Mouse (Mus musculus) G1E (cell line): ENCODE measurements around the gene Asb4. TPM values are rescaled to one million over a fixed set of nuclear protein-coding genes. Genes with fewer than 3 reads are reported as not detected.

Experiments
- ATAC-seq: 2 replicates; pipeline ENCODE4 v1.8.0; 2016; ENCODE audit warnings: mild to moderate bottlenecking; ENCODE audit not compliant: insufficient number of reproducible peaks, poor library complexity, low FRiP score, severe bottlenecking; ENCODE audit errors: extremely low read depth
- DNase-seq: peaks from one replicate; pipeline ENCODE4 v3.0.0; 2012; ENCODE audit warnings: low spot score
- H3K27me3 ChIP-seq: 2 replicates; pipeline ENCODE4 v1.6.1; 2012; ENCODE audit warnings: mild to moderate bottlenecking, low read length, inconsistent platforms; ENCODE audit not compliant: insufficient read depth
- H3K36me3 ChIP-seq: replicated peaks from 2 replicates; pipeline ENCODE3; 2012; ENCODE audit warnings: mild to moderate bottlenecking, inconsistent platforms
- H3K4me1 ChIP-seq: 2 replicates; pipeline ENCODE4 v1.6.1; 2012; ENCODE audit warnings: low read depth, low read length, inconsistent platforms, mixed read lengths; ENCODE audit not compliant: insufficient read depth
- H3K4me3 ChIP-seq: 2 replicates; pipeline ENCODE4 v1.5.1; 2012; ENCODE audit warnings: low read depth, mild to moderate bottlenecking, inconsistent platforms, low read length, moderate library complexity, mixed read lengths
- H3K9me3 ChIP-seq: replicated peaks from 2 replicates; pipeline ENCODE4 v1.6.1; 2012; ENCODE audit warnings: inconsistent platforms
- CTCF ChIP-seq: IDR thresholded peaks from 2 replicates; pipeline ENCODE4 v1.5.1; 2012; ENCODE audit warnings: low read depth, low read length, inconsistent platforms, mixed read lengths
- GATA1 ChIP-seq: IDR thresholded peaks from 2 replicates; pipeline ENCODE4 v1.6.1; 2012; ENCODE audit warnings: borderline replicate concordance, low read length, inconsistent platforms, mixed read lengths
- GATA2 ChIP-seq: IDR thresholded peaks from 2 replicates; pipeline ENCODE4 v1.6.1; 2012; ENCODE audit warnings: low read depth, low read length, inconsistent platforms, borderline replicate concordance
- POLR2AphosphoS5 ChIP-seq: IDR thresholded peaks from 2 replicates; pipeline ENCODE4 v1.6.1; 2012; ENCODE audit warnings: low read depth, low read length, inconsistent platforms; ENCODE audit not compliant: insufficient replicate concordance
- TAL1 ChIP-seq: conservative IDR thresholded peaks from 2 replicates; pipeline ENCODE4 v1.6.1; 2012; ENCODE audit warnings: low read depth, low read length, inconsistent platforms, mixed read lengths
- polyA plus RNA-seq: library from polyadenylated mRNA; stranded (reverse); fragments of >175 nt; gene quantifications from 2 replicates; pipeline ENCODE4 v1.2.3, GENCODE M21; 2012
- total RNA-seq, 2 experiments: library from RNA; stranded (forward) in 1 of 2; stranded (reverse) in 1 of 2; fragments of 200-1000 nt in 1 of 2; fragments of >200 nt in 1 of 2; fragmentation: Nextera tagmentation in 1 of 2; gene quantifications; 2 replicates each; pipeline ENCODE4 v1.2.3; 2014 to 2017

Gene Asb4
- total and polyA plus RNA-seq, 3 experiments = 0.02 TPM; not detected in 2

DNA sequence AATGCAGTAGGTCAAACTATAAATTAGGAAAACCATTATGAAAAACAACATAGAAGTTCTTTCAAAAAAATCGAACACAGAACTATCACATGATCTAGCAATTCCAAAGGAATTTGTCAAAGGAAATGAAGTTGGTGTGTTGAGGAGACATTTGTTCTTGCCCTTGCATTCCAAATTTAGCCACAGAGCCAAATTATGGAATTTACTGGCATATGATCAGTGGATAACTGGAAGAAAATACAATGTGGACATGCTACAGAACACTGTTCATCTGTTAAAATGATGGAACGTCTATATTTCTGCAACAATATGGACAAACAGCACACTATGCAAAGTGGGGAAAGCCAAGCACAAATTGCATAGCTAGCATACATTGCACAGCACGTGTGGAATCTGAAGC is 72.7 kb downstream of the Asb4 start:
- ATAC-seq = no peak
- Histone ChIP-seq H3K27me3 (no peaks in the 10 kb centered on the region), H3K4me1 (no peaks in the 10 kb centered on the region), H3K4me3 (no peak overlapping the region), H3K36me3 (no peaks in the 10 kb centered on the region), H3K9me3 (no peaks in the 10 kb centered on the region)
- DNase-seq = no peak
- no peak for TF ChIP-seq POLR2AphosphoS5
- TF ChIP-seq GATA1 = no peak
- TF ChIP-seq TAL1 = no peak
- no peak for TF ChIP-seq GATA2
- TF ChIP-seq CTCF = no peak

DNA sequence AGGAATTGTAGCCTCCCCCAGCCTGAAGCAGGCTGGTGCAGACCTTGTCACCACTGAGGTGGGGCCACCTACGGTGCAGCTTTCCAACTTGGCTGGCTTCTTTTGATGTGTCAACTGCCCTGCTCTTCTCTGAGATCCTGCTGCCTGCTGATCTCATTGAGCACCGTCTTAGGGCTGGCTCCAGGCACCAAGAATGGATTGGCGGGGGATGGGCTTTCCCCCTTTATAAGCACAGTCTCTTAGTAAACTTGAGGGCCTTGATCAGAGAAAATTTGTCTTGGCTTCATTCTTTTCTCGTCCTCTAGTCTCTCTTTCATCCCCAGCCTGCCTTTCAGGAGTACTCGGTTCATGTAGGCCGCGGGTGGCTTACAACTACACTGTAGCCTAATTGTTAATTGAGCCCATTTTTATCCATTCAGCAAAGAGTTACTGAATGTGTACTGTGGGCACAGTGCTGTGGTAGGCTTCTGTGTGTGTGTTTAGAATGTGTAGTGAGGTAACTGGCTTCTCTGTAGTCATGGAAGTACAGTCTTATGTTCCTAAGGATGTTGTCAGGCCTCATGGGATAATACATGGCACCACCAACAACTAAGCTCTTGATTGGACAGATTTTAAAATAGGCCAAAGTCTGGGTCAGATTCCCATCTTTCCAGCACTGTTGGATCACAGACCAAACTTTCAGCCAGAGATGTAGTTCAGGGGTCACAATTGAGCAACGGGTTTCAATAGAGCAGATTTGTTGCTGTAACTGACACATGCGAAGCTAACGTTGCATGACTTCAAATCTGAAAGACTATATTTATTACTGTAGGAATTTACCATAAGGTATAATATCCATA is 87.5 kb downstream of the Asb4 start:
- H3K4me3 ChIP-seq = no peak overlapping the region
- H3K27me3 ChIP-seq = no peaks in the 10 kb centered on the region
- DNase-seq = no peak
- H3K4me1 ChIP-seq = no peaks in the 10 kb centered on the region
- no peaks in the 10 kb centered on the region for H3K9me3 ChIP-seq
- TF ChIP-seq GATA2 (no peak), CTCF (no peak), GATA1 (no peak), TAL1 (no peak), POLR2AphosphoS5 (no peak)
- no peaks in the 10 kb centered on the region for H3K36me3 ChIP-seq
- no peak for ATAC-seq

DNA sequence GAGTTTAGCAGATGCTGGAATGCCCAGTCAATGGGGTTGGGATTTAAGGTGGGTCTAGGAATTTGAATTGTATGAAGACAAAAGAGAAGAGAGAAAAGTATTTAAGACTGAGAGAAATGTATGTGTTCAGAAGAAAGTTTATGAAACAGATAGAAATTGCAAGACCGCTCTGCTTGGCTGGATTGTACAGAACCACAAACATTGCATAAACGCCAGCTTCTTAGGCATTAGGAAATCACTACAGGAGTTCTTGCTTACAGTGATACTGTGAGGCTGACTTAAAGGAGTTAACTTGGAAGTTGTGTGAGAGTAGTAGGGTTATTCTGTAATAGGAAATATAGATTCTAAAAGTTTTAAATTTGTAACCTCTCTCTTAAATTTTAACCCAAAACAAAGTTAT is 89.5 kb downstream of the Asb4 start:
- H3K4me3 ChIP-seq = no peak overlapping the region
- H3K36me3 ChIP-seq = no peaks in the 10 kb centered on the region
- no peaks in the 10 kb centered on the region for H3K4me1 ChIP-seq
- ATAC-seq (no peak), DNase-seq (no peak)
- H3K9me3 ChIP-seq = no peaks in the 10 kb centered on the region
- TF ChIP-seq TAL1 = no peak
- no peak for TF ChIP-seq CTCF
- TF ChIP-seq GATA2 = no peak
- no peak for TF ChIP-seq GATA1
- H3K27me3 ChIP-seq = no peaks in the 10 kb centered on the region

DNA sequence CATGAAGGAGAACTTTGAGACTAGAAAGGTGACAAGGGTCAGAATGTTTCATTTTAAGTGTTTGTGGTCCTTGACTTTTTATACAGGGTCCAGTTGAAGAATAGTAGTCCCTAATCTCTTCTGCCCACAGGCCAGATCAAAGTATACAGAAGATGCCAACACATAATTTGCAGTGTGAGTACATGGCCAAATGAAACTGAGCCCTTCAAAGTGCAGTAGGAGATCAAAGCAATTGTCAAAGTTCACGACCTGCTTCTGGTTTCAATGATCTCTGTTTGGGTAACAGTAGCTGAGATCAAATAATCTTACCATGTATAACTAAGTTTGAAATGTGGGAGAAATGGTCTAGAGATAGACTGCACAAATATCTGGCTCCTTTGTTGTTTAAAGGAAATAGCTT is 90.8 kb downstream of the Asb4 start:
- ATAC-seq (no peak), DNase-seq (no peak)
- Histone ChIP-seq H3K27me3 (no peaks in the 10 kb centered on the region), H3K9me3 (no peaks in the 10 kb centered on the region), H3K36me3 (no peaks in the 10 kb centered on the region), H3K4me1 (no peaks in the 10 kb centered on the region), H3K4me3 (no peak overlapping the region)
- no peak for TF ChIP-seq TAL1
- TF ChIP-seq GATA2 = no peak
- no peak for TF ChIP-seq GATA1
- no peak for TF ChIP-seq CTCF
- no peak for TF ChIP-seq POLR2AphosphoS5

DNA sequence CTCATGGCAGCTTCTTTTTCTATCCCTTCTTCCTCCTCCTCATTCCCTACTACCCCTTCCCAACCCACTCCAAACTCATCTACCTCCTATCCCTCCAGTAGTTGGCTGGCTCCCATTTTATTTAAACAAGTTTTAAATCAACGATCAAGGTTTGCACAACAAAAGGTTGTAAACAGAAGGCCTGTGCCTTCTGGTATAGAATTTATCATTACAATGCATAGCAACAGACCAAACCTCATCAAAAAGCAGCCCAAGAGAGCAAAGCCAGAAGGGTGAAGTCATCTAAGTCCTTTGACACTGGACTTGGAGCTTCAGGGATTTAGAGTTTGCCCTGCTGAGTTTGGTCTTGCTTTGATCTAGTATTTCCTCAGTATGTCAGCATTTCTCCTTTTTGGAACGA is 97.9 kb downstream of the Asb4 start:
- Histone ChIP-seq H3K4me1 (no peaks in the 10 kb centered on the region), H3K4me3 (no peak overlapping the region), H3K9me3 (no peaks in the 10 kb centered on the region), H3K36me3 (no peaks in the 10 kb centered on the region), H3K27me3 (no peaks in the 10 kb centered on the region)
- ATAC-seq (no peak), DNase-seq (no peak)
- no peak for TF ChIP-seq GATA2
- no peak for TF ChIP-seq TAL1
- TF ChIP-seq POLR2AphosphoS5 = no peak
- no peak for TF ChIP-seq CTCF
- no peak for TF ChIP-seq GATA1

DNA sequence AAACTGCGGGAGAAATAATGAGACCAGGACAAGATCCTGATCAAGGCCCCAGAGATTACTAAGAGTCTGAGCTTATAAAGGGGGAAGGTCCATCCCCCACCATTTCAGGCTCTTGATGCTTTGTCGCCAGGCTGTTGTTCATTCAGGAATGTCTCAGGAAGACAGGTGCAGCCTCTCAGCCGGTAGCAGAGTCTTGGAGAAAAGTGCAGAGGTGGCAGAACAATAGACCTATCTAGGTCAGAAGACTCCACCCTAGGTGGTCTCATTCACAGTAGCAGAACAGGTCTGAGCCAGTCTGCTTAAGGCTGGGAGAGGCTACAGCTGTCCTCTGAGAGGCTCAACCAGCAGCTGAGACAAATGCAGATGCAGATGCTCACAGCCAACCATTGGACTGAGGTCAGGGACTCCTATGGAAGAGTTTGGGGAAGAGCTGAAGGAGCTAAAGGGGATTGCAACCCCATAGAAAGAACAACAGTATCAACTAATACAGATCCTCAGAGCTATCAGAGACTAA is 99.1 kb downstream of the Asb4 start:
- no peak for ATAC-seq
- no peaks in the 10 kb centered on the region for H3K36me3 ChIP-seq
- H3K4me3 ChIP-seq = no peak overlapping the region
- no peaks in the 10 kb centered on the region for H3K27me3 ChIP-seq
- DNase-seq = no peak
- no peak for TF ChIP-seq GATA2
- no peak for TF ChIP-seq CTCF
- no peak for TF ChIP-seq POLR2AphosphoS5
- TF ChIP-seq TAL1 = no peak
- no peak for TF ChIP-seq GATA1
- no peaks in the 10 kb centered on the region for H3K4me1 ChIP-seq
- no peaks in the 10 kb centered on the region for H3K9me3 ChIP-seq

Other genes with a start within 250 kb of the Asb4 start
- not detected in 2 replicates for gene Pon1, start 189.4 kb upstream of the Asb4 start, total RNA-seq (2014; fragmentation: Nextera tagmentation)
- 0.12 and 0.16 TPM in 2 replicates for gene Pon1, start 189.4 kb upstream of the Asb4 start, total RNA-seq (2017)
- not detected in 2 replicates for gene Pon1, start 189.4 kb upstream of the Asb4 start, polyA plus RNA-seq
- 75.7 and 101 TPM in 2 replicates for gene Pon3, start 127.1 kb upstream of the Asb4 start, total RNA-seq (2014; fragmentation: Nextera tagmentation)
- gene Pon3, start 127.1 kb upstream of the Asb4 start, total RNA-seq (2017) = 48.2 and 48.5 TPM in 2 replicates
- 1.5 and 1.9 TPM in 2 replicates for gene Pon3, start 127.1 kb upstream of the Asb4 start, polyA plus RNA-seq
- 94.6 and 95.6 TPM in 2 replicates for gene Pon2, start 84.9 kb upstream of the Asb4 start, total RNA-seq (2014; fragmentation: Nextera tagmentation)
- gene Pon2, start 84.9 kb upstream of the Asb4 start, total RNA-seq (2017) = 54.5 and 58.7 TPM in 2 replicates
- 31.9 and 36.5 TPM in 2 replicates for gene Pon2, start 84.9 kb upstream of the Asb4 start, polyA plus RNA-seq
- not detected in 2 replicates for gene Pdk4, start 112.9 kb downstream of the Asb4 start, total RNA-seq (2014; fragmentation: Nextera tagmentation)
- 0.05 TPM in 1 of 2 replicates, not detected in the other for gene Pdk4, start 112.9 kb downstream of the Asb4 start, total RNA-seq (2017)
- not detected in 2 replicates for gene Pdk4, start 112.9 kb downstream of the Asb4 start, polyA plus RNA-seq